Mouse (Mus musculus): ENCODE measurements around the gene Ipo11.

Gene Ipo11

DNA sequence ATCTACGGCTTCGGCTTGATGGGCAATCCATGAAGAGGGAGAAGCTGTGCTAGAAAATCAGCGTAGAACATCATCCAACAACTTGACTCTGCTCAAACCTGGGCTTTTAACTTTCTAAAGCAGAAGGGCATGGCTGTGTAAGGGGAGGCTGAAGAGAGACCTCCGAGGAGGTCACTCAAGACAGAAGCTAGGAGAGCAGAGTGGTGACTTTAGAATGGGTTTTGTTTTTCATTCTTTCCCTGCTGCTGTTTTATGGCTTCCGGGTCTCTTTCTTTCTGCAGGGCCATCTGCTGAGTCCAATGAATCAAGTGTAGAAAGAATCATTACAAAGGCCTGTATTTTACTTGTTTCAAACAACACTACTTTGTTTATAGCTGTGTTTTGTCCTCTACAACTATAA lies 119.7 kb downstream of the Ipo11 start:
- DNase-seq (ENCODE audit: low read depth, low spot score), result no peak

DNA sequence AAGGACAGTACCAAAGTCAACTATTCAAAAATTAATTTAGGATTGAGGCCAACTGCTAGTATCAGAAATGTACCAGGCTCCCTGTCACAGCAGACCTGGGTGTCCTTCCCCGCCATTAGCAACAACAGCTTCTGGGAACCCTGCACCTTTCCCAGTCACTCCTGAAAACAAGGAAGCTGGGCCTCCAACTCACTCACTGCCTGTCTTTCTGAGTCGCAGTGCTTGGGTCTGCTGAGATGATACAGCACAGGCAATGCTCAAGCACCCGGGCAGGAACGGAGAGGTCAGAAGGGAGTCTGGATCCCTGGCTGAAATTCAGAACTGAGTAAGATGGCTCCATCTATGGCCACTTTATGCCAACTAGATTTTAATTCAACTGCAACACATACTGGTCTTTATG lies 123.2 kb downstream of the Ipo11 start:
- no peak for DNase-seq (ENCODE audit: low read depth, low spot score)

DNA sequence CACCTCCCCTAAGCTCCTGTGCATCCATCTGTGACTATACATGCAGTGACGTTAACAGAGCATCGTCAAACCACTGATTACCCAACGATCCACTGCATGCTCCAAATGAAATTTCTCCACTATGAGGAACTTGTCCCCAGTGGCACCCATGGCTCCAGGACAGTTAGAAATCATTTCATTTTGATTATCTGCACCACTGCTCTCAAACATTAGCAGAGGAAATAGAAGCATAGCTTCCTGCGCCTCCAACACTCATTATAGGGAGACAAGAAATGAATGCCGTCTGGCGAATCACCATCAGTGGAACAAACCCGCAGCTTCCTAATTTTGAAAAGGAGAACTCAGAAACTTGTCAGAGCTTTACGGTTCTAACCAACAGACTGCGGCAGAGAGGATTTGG lies 123.7 kb downstream of the Ipo11 start:
- DNase-seq (ENCODE audit: low read depth, low spot score), result no peak

DNA sequence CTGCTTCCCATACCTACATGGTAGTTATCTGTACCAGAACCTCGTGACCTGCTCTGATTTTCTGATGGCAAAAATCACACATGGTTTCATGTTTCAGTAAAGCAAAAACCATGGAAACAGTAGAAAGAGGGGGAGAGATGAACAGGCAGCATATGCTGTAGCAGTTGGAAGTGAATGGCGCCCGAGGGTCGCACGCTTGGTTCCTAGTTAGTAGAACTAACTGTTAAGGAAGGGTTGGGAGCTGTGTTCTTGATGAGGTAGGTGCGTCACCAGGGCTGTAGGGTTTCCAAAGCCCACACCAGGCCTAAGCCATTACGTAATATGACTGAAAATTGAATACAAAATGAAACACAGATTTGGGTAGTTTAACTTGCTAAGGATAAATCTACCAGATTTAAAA lies 126.6 kb downstream of the Ipo11 start:
- no peak for DNase-seq (ENCODE audit: low read depth, low spot score)

DNA sequence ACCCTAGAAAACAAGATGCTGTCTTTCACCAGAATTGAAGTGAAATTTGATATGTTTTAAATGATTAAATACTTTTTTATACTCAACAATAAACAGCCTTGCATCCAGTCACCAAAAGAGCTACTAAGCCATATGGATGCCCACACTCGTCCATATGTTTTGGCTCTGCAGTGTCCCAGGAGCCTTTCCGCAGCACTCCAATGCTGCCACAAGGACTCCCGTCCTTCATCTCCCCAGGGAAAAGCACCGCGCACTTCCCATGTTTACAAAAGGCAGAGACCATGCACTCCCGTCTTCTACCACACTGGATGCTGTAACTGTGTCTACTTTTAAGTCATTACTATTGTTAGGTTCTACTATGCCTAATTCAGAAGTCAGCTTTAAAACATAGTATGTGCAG lies 127.9 kb downstream of the Ipo11 start:
- no peak for DNase-seq (ENCODE audit: low read depth, low spot score)

DNA sequence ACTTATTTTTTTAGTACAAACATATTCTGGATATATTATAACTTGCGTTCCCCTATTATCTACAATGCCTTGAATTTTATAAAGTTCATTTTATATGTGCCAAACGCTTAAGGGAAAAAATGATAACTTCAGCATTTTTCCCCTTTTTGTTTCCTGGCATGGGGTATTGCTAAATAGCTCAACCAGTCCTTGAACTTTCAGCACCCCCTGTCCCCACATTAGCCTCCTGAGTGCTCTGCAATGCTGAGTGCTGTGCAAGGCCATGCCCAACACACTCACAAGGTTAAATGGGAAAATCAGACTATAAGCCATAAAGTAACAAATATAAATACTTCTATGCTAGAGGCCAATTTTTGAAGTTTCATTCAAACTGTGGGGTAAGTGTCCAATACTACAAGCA lies 128.4 kb downstream of the Ipo11 start:
- DNase-seq (ENCODE audit: low read depth, low spot score), result no peak

DNA sequence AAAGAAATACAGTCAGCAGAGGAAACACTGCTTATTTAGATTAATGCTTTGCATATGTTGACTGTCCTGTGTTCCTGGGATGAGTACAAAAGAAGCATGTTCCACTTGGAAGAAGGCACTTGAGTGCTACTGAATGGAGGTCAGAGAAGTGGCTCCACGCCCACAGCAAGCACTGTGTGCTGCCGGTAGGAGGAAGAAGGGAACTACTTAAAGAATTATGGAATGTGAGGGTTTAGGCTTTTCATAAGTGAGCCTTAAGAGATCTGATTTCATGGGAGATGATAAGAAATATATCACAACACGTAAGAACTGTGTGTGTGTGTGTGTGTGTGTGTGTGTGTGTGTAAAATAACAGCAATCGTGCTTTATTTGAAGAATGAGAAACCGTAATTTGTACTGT lies 129.5 kb downstream of the Ipo11 start:
- DNase-seq (ENCODE audit: low read depth, low spot score), result no peak

DNA sequence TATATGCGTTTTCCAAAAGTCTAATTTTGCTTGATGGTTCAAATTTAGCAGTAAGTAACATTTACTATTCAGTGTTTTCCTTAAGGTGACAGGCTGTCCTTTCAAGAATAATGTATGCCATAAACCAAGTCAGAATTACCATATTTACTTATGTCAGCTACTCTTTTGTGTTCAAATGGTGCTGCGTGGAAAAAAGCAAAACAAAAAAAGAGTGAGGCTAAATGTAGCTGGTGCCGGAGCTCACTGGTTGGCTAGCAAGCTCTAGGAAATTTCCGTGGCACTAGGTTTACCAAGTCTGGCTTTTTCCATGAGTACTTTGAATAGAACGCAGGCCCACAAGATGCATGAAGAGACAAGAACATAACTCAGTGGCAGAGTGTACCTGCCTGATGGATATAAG lies 131.6 kb downstream of the Ipo11 start:
- DNase-seq (ENCODE audit: low read depth, low spot score), result no peak

DNA sequence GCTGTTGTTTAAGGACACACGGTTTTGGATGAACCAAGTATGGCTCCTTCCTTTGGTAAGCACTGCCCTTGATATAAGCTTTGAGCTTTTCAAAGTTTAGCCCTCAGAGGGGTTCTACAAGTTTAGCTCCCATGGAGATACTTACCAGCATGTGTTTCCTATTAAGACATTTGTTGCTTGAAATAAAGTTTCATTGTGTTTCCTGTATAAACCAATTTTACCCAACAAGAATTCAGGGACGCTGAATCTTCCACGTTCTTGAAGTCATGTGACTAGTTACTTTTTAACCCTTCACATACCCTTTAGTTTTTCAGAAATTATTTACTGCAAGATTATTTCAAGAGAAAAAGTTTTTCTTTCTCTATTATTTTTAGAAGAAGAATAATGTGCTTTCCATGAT lies 138.7 kb downstream of the Ipo11 start:
- DNase-seq (ENCODE audit: low read depth, low spot score), result no peak

DNA sequence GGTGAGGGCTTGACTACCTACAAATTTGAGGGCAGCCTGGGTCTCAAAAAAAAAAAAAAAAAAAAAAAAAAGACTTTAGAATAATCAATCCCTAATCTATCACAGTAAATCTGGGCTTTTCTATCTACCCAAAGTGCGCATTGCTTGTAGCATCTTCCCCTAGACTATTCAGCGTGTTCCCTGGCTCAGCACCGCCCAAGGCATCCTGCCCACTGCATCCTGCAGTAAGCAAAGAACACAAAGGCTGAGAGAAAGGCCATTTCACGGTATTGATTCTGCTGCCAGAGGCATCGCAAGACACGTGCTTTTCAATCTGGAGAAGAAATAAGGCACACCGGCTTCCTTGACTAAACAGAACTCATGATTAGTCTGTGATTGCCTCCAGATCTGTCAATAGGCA lies 147.9 kb downstream of the Ipo11 start:
- DNase-seq (ENCODE audit: low read depth, low spot score), result no peak

DNA sequence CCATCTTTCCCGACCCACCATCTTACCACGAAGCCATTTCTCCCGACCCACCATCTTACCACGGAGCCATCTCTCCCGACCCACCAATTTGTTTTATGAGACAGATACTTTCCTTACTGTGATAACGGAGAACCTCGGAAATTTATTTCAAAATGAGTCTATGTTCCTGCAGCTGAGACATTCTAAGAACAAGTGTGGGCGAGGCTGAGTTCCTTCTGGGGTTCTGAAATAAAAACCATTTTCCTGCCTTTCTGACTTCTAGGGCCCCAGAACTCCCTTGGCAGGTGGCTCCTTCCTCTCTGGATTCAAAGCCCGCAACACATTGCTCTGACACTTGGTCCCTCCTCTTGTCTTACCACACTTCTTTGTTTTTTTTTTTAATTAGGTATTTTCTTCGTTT lies 168.0 kb downstream of the Ipo11 start:
- no peak for DNase-seq (ENCODE audit: low read depth, low spot score)

DNA sequence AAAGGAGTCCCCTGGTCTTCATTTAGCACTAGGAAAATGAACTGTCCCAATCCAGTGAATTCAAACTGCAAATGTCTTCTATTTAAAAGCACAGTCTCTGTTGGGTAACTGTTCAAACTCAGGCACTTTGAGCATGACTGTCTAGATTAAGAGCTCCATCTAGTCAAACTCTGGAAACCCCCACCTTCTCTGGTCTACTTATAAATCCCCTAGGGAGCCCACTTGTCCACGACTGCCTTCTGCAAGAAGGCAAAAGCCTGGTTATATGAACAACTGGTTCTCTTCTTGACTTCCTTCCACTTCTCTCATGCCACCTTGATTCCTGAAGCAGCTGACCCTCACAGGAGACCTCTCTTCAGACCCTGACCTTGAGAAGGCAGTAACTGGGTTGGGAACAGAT lies 174.1 kb downstream of the Ipo11 start:
- no peak for DNase-seq (ENCODE audit: low read depth, low spot score)

DNA sequence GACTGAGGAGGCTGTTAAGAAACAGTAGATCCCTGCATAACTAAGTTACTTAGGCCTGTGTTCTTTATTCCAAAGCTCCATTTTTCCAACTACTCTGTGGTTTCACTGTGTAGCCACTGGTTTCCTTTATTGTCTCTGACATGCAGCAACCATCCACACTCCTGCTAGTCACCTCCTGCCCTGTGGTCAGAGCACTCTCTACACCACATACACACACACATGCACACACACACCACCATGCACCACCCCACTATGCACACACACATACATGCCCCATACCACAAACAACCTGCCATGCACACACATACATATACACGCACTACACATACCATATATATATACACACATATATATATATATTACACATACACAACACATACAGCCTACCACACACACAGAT lies 175.1 kb downstream of the Ipo11 start:
- no peak for DNase-seq (ENCODE audit: low read depth, low spot score)

DNA sequence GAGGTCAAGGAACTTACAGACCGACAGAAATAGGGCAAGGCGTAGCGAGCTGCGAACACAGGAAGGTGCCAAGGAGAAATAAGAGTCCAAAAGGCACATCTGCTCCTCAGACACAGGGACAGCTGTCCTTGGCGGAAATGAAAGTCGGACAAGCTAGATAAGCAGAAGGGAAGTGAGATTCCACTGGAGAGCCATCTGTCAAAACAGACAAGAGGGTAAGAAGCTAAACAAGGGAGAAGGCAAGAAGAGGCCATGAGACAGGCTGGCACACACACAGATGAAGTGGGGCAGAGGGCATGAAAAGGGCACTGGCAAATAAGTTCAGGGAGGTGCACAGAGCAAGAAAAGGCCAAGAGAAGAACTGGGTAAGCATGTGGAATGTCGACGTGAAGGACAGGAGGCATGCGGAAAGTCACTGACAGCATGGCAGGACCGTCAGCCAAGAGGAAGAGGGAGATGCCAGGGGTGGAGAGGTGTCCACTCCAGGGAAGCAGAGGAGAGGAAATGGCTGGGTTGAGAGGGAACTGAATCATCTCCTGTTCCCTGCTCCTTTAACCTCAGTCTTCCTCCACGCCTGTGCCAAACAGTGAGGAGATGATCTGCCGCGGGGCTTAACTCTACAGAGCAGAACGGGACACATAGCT lies 176.4 kb downstream of the Ipo11 start:
- no peak for DNase-seq (ENCODE audit: low read depth, low spot score)

DNA sequence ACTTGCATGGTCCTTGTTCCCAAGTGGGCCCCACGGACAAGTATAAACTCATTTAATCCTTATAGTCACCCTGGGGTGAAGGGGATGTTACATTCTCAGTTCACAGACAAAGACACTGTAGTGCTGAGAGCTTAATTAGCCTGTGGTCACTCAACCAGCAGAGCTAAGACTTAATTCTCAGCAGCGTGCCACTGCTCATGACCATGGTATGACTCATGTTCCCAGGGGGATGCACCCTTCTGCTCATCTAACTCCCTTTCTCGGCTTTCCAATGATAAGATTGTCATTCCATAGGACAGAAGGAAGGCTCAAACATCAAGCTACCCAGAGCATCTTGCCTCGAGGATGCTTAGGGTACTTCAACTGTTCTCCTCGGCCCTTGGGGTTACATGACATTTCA lies 180.9 kb downstream of the Ipo11 start:
- peak; percentile 36 for DNase-seq (ENCODE audit: low read depth, low spot score)

DNA sequence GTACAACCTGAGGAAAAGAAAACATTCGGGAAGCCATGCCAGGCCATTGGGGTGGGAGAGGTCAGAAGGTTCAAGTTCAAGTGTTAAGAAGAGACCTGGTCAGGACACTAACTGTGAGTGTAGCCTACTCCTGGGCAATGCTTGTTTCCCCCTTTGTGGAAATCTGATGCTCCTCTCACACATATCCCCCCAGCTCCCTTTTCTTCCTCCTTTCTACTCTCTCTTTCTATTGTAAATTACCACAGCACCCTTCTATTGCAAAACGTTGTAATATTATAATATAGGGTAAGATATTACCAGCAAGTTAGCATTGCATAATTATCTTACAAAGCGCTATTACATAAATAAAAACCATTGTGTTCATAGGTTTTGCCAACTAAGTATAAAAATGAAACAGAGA lies 182.5 kb downstream of the Ipo11 start:
- DNase-seq (ENCODE audit: low read depth, low spot score), result no peak

DNA sequence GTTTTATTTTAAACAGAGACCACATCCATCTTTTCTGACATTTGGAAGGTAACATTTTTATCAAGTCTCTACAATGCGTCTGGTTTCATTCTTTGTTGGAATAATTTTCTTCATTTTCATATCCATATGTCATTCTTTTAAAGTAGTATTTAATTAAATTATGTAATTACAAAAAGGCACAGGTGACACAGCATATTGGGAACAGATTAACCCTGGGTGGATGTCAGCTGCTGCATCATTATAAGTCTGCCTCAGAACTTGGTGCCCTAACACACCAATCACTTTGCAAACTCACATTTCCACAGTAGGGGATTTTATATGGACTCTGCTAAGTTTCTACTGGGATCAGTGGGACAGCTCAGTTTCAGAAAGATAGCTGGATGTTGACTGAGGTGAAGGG lies 184.8 kb downstream of the Ipo11 start:
- no peak for DNase-seq (ENCODE audit: low read depth, low spot score)

DNA sequence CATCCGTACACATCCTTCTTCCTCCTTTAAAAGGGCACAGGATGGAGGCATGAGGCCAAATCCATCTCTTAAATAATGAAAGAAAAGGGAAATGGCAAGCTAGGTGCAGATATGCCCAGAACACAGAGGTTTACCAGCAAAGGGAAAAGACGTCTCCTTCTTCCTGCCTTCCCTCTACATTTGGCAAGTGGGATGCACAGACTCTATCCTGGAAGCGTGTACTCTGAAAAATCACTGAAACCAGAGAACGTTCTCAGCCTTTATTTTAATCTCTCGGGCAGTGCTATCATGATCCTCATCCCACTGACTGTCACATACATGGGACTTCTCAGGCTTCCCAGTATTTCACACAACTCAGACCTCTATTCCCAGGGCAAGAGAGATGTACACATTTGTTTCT lies 189.9 kb downstream of the Ipo11 start:
- DNase-seq (ENCODE audit: low read depth, low spot score), result no peak

DNA sequence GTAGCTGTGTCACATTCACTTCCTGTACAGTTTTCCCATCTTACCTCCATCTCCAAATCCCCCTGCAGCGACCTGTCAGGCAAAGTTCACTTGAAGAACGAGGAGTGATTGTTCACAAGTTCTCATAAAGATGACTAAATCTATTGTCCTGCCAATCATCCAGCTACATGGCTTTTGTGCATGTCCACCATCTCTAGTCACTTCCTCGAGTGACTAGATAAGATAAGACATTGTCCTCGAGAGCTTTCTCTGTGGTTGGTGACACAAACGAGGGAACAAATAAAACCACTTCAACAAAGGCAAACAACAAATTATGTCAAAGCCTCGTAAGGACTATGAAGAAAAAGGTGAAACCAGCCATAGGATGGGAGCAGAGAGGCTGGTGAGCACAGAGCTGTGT lies 191.6 kb downstream of the Ipo11 start:
- DNase-seq (ENCODE audit: low read depth, low spot score), result no peak

Data from 3T3-L1 (cell line).